Mouse (Mus musculus): ENCODE results near the gene Nphp3.

GRCm38 (mm10) chr9:104064571-104064970 lies 62.2 kb downstream of the Nphp3 start:
- TF ChIP-seq ZC3H11A (IDR thresholded peaks at IDR 0.05; ENCODE audit: borderline replicate concordance, low read depth, low read length): no peak
- no peak for TF ChIP-seq CHD2 (IDR thresholded peaks at IDR 0.05; ENCODE audit: low read depth, low read length)
- no peak for TF ChIP-seq HCFC1 (IDR thresholded peaks at IDR 0.05; ENCODE audit: borderline replicate concordance, insufficient read depth, low read length)
- no peak for TF ChIP-seq MAFK (IDR thresholded peaks at IDR 0.05; ENCODE audit: insufficient read depth, low read depth, low read length)
- TF ChIP-seq ZNF384 (IDR thresholded peaks at IDR 0.05; ENCODE audit: low read depth, low read length): no peak

Measured in ES-E14 (cell line).